Mouse (Mus musculus) hindbrain, embryonic 10.5 days (tissue): ENCODE results near the gene Sec11a. TPM values are rescaled to one million over a fixed set of nuclear protein-coding genes. Genes with fewer than 3 reads are reported as not detected.

ENCODE experiments used
- DNase-seq: peaks from one replicate; pipeline ENCODE4 v3.0.0-alpha.2; 2017; ENCODE audit warnings: low spot score
- H3K27ac ChIP-seq: fragments of 300-500 bp; sonication (generic); 2 replicates; pipeline ENCODE4 v1.5.1; 2016; ENCODE audit warnings: mild to moderate bottlenecking, moderate library complexity
- H3K27me3 ChIP-seq: fragments of 300-500 bp; sonication (generic); 2 replicates; pipeline ENCODE4 v1.6.1; 2016; ENCODE audit warnings: mild to moderate bottlenecking; ENCODE audit not compliant: poor library complexity, insufficient read depth, severe bottlenecking
- H3K36me3 ChIP-seq: fragments of 300-500 bp; sonication (generic); 2 replicates; pipeline ENCODE4 v1.6.1; 2016; ENCODE audit warnings: mild to moderate bottlenecking, moderate library complexity
- H3K4me1 ChIP-seq: fragments of 300-500 bp; sonication (generic); replicated peaks from 2 replicates; pipeline ENCODE4 v1.6.1; 2016; ENCODE audit warnings: mild to moderate bottlenecking
- H3K4me3 ChIP-seq: fragments of 300-500 bp; sonication (generic); 2 replicates; pipeline ENCODE4 v1.5.1; 2016; ENCODE audit warnings: mild to moderate bottlenecking, moderate library complexity
- H3K9me3 ChIP-seq: fragments of 300-500 bp; sonication (generic); 2 replicates; pipeline ENCODE4 v1.6.1; 2016; ENCODE audit warnings: mild to moderate bottlenecking, moderate library complexity
- WGBS: fragments of 180-500 bp; shearing (Covaris S2); methylation state at CpG from one replicate; pipeline ENCODE4 v1.1.7; 2016; 5-methylcytosine and 5-hydroxymethylcytosine counted together
- polyA plus RNA-seq: library from polyadenylated mRNA; unstranded; fragments of >200 nt; fragmentation: Nextera tagmentation; extraction: Ambion mirVana; gene quantifications from 2 replicates; pipeline ENCODE4 v1.2.1, GENCODE M21; 2016

The Sec11a gene
- polyA plus RNA-seq, 1 experiment from 2014 or later: 187 TPM

DNA sequence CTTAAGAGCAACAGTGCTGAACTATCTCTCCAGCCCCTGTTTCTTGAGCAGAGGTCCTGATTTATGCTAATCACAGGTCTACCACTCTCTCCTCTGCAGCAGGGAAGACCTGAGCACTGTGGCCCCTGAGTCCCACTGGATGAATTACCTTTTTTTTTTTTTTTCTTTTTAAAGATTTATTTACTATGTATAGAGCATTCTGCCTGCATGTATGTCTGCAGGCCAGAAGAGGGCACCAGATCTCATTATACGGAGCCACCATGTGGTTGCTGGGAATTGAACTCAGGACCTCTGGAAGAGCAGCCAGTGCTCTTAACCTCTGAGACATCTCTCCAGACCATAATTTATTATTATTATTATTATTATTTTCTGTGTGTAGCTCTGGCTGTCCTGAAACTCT is 61.9 kb downstream of the Sec11a start:
- H3K27me3 ChIP-seq: no peaks in the 10 kb centered on the region
- WGBS: 27% methylated on average over 1 of the region's 1 CpGs

DNA sequence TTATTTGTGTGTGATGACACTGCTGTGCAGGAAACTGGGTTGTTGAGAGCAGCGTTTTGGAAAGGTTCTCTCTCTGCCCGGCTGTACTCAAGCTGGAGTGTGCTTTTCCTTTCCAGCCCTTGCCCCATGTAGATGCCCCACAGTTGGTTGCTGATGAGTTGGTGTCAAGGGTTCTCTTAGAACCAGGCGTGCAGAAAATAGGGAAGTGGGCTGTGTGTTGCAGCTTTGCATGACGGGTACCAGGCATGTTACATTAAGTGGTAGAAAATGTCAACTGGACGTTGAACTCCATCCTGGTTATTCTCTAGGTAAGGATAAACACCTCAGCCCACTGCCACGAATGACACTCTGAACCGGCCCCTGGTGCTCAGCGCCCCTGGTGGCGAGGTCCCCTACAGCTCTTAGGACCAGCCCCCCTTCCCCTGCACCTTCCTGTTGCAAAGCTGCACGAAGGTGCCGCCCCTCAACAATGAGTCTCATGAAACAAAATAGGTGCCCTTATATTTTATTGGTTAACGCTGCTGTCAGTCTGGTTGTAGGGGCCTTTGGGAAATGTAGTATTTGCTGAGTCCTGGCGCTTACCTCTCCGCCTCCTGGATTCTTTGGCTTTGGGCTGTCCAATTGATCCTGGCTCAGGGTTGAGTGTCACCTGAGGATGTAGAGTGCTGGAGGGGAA is 64.6 kb downstream of the Sec11a start:
- 23% methylated on average over 14 of the region's 14 CpGs for WGBS
- Histone ChIP-seq H3K36me3 (peaks cover 5% of the 10 kb centered on the region), H3K9me3 (no peaks in the 10 kb centered on the region), H3K4me3 (0 out of 2 replicates have a peak overlapping the region, but pooled peaks have one; percentile 2), H3K4me1 (0 out of 2 replicates have a peak, but pooled peaks cover 7% of the 10 kb centered on the region), H3K27ac (no peak overlapping the region), H3K27me3 (no peaks in the 10 kb centered on the region)
- peak; percentile 30 for DNase-seq

More for the DNA sequence above, 61.9 kb downstream of the Sec11a start:
- no peaks in the 10 kb centered on the region for H3K9me3 ChIP-seq
- H3K4me1 ChIP-seq: peaks cover 22% of the 10 kb centered on the region
- H3K27ac ChIP-seq: no peak overlapping the region
- no peak for DNase-seq
- no peak overlapping the region for H3K4me3 ChIP-seq
- peaks cover 20% of the 10 kb centered on the region for H3K36me3 ChIP-seq

GRCm38 (mm10) chr7:80875727-80876126 is 71.9 kb downstream of the Sec11a start:
- Histone ChIP-seq H3K36me3 (peaks cover 75% of the 10 kb centered on the region), H3K9me3 (0 out of 2 replicates have a peak, but pooled peaks cover 3% of the 10 kb centered on the region), H3K4me1 (peaks cover 4% of the 10 kb centered on the region; the same call in 1 of the 2 replicates), H3K27me3 (peaks cover 45% of the 10 kb centered on the region), H3K27ac (no peak overlapping the region), H3K4me3 (no peak overlapping the region)
- 30% methylated on average over 37 of the region's 37 CpGs for WGBS
- DNase-seq: no peak

- H3K4me3 ChIP-seq: no peak overlapping the region
- peaks cover 45% of the 10 kb centered on the region for H3K27me3 ChIP-seq
- no peak for DNase-seq
- WGBS: 91% methylated on average over 2 of the region's 2 CpGs
- 0 out of 2 replicates have a peak, but pooled peaks cover 3% of the 10 kb centered on the region for H3K9me3 ChIP-seq
- H3K27ac ChIP-seq: no peak overlapping the region
- peaks cover 96% of the 10 kb centered on the region for H3K36me3 ChIP-seq
- peaks cover 4% of the 10 kb centered on the region; the same call in 1 of the 2 replicates for H3K4me1 ChIP-seq
Measured at GRCm38 (mm10) chr7:80873631-80874030, 73.9 kb downstream of the Sec11a start.

DNA sequence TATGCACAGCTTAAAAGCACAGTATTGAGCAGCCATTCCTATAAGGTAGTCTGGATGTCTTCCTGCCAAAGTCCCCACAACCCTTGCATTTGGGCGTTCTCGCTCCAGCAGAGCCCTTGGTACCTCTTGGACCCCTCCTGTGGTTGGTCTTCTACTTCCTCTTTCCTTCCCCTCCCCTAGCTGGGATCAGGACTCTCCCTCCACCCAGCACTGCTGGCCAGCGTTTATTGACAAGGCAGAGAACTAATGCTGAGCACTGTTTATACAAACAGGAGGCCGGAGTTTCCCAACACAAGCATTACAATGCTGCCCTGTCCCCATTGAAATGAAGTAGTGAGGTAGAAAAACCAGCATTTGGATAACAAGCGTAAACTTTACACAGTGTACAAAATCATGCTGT is 74.5 kb downstream of the Sec11a start:
- Histone ChIP-seq H3K36me3 (peaks cover 97% of the 10 kb centered on the region), H3K27ac (no peak overlapping the region), H3K4me3 (no peak overlapping the region), H3K27me3 (peaks cover 45% of the 10 kb centered on the region), H3K9me3 (0 out of 2 replicates have a peak, but pooled peaks cover 3% of the 10 kb centered on the region), H3K4me1 (peaks cover 4% of the 10 kb centered on the region; the same call in 1 of the 2 replicates)
- WGBS: 88% methylated on average over 5 of the region's 5 CpGs
- DNase-seq: no peak

DNA sequence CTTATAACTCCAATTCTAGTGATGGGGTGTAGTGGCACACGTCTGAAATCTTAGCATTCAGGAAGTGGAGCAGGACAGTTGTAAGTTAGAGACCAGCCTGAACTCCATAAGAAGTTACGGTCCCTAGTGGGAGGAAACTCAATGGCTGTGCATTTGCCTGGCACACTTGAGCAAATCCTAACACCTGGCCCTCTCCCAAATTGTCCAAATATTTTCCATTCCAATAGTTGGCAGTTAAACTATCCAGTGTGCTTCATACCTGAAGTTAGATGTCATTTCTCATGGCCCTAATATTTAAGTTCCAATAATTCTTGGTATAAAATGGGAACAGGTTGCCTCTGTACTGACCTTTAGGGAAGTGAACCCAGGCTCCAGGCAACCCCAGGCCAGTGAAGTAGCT is 78.9 kb downstream of the Sec11a start:
- 0 out of 2 replicates have a peak, but pooled peaks cover 3% of the 10 kb centered on the region for H3K9me3 ChIP-seq
- WGBS: 98% methylated on average over 2 of the region's 2 CpGs
- no peak overlapping the region for H3K4me3 ChIP-seq
- peaks cover 97% of the 10 kb centered on the region for H3K36me3 ChIP-seq
- peaks cover 8% of the 10 kb centered on the region for H3K27me3 ChIP-seq
- DNase-seq: no peak
- peaks cover 12% of the 10 kb centered on the region; the same call in 1 of the 2 replicates for H3K4me1 ChIP-seq
- no peak overlapping the region for H3K27ac ChIP-seq

GRCm38 (mm10) chr7:80866514-80867147 is 80.9 kb downstream of the Sec11a start:
- peaks cover 29% of the 10 kb centered on the region for H3K4me1 ChIP-seq
- no peak overlapping the region for H3K4me3 ChIP-seq
- no peaks in the 10 kb centered on the region for H3K9me3 ChIP-seq
- DNase-seq: no peak
- peaks cover 87% of the 10 kb centered on the region for H3K36me3 ChIP-seq
- H3K27me3 ChIP-seq: no peaks in the 10 kb centered on the region
- 88% methylated on average over 7 of the region's 7 CpGs for WGBS
- H3K27ac ChIP-seq: no peak overlapping the region

GRCm38 (mm10) chr7:80865521-80865920 is 82.1 kb downstream of the Sec11a start:
- Histone ChIP-seq H3K36me3 (peaks cover 77% of the 10 kb centered on the region), H3K4me3 (no peak overlapping the region), H3K4me1 (peaks cover 36% of the 10 kb centered on the region), H3K27ac (no peak overlapping the region), H3K9me3 (no peaks in the 10 kb centered on the region), H3K27me3 (no peaks in the 10 kb centered on the region)
- DNase-seq: no peak
- 93% methylated on average over 7 of the region's 7 CpGs for WGBS

- peaks cover 42% of the 10 kb centered on the region for H3K4me1 ChIP-seq
- H3K36me3 ChIP-seq: peaks cover 70% of the 10 kb centered on the region
- H3K27ac ChIP-seq: peak overlapping the region; percentile 29; the same call in 1 of the 2 replicates
- H3K27me3 ChIP-seq: no peaks in the 10 kb centered on the region
- no peaks in the 10 kb centered on the region for H3K9me3 ChIP-seq
- WGBS: 84% methylated on average over 8 of the region's 8 CpGs
- no peak overlapping the region for H3K4me3 ChIP-seq
- no peak for DNase-seq
Measured at GRCm38 (mm10) chr7:80864831-80865230, 82.7 kb downstream of the Sec11a start.

DNA sequence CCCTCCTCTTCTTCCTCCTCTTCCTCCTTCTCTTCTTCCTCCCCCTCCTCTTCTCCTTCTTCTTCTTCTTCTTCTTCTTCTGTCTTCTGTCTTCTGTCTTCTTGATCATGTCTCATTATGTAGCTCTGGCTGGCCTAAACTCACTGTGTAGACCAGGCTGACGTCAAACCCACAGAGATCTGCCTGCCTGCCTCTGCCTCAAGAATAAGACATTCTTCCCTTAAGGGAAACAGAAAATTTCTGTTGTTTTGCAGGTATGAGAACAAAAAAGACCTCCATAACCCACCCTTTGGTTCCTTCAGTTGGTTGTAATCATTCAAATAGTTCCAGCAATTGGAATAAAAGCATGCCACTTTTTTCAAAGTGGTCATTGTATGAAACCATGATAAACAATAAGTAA is 83.4 kb downstream of the Sec11a start:
- no peak for DNase-seq
- no peaks in the 10 kb centered on the region for H3K9me3 ChIP-seq
- H3K27me3 ChIP-seq: no peaks in the 10 kb centered on the region
- no peak overlapping the region for H3K4me3 ChIP-seq
- 84% methylated on average over 1 of the region's 1 CpGs for WGBS
- H3K36me3 ChIP-seq: peaks cover 64% of the 10 kb centered on the region
- no peak overlapping the region for H3K27ac ChIP-seq
- peaks cover 43% of the 10 kb centered on the region for H3K4me1 ChIP-seq

GRCm38 (mm10) chr7:80863520-80863919 is 84.1 kb downstream of the Sec11a start:
- WGBS: 89% methylated on average over 5 of the region's 5 CpGs
- Histone ChIP-seq H3K9me3 (no peaks in the 10 kb centered on the region), H3K27ac (no peak overlapping the region), H3K27me3 (no peaks in the 10 kb centered on the region), H3K4me1 (peaks cover 43% of the 10 kb centered on the region), H3K4me3 (no peak overlapping the region; the same call in 1 of the 2 replicates), H3K36me3 (peaks cover 57% of the 10 kb centered on the region)
- no peak for DNase-seq

- Histone ChIP-seq H3K9me3 (no peaks in the 10 kb centered on the region), H3K4me1 (peaks cover 43% of the 10 kb centered on the region), H3K36me3 (peaks cover 47% of the 10 kb centered on the region), H3K27ac (no peak overlapping the region), H3K4me3 (0 out of 2 replicates have a peak overlapping the region, but pooled peaks have one; percentile 9), H3K27me3 (no peaks in the 10 kb centered on the region)
- 80% methylated on average over 2 of the region's 2 CpGs for WGBS
- DNase-seq: no peak
Measured at GRCm38 (mm10) chr7:80862475-80862874, 85.1 kb downstream of the Sec11a start.

DNA sequence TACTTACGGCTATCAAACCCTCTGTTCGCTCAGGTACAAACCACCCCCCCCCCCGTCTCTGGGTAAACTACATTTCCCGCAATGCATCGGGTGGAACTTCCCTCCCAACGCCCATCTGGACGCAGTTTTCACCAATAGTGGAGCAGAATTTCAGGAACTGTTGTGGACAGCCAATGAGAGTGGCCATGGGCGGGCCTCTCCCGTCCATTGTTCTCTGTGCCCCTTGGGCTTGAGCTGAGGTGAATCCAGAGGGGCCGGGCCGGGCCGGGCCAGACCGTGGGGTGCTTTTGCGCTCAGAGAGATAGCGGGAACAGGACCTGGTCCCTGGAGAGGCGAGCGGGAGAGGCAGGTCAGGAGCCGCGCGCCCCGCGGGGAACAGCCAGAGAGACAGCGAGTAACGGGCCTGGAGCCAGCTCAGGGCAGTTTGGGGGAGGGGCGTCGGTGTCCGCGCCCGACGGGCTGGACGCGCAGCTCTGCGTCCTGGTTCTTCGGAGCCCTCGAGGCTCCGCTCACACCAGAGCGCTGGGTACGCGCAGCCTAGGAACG is 86.8 kb downstream of the Sec11a start, which contains the start of gene Zscan2:
Gene Zscan2 (plus strand): TSS at position 192 of the 546 bp plus-strand sequence.
- Histone ChIP-seq H3K4me3 (peak within 1 kb of the TSS; percentile 83), H3K4me1 (peaks cover 43% of the 10 kb centered on the region), H3K27ac (peak within 1 kb of the TSS; percentile 98), H3K27me3 (no peaks in the 10 kb centered on the region), H3K9me3 (no peaks in the 10 kb centered on the region), H3K36me3 (peaks cover 30% of the 10 kb centered on the region)
- DNase-seq: peak; percentile 96
- WGBS: under 1% methylated on average over 40 of the region's 40 CpGs
